Mouse (Mus musculus): Measurements from ENCODE around the gene Ezh1. TPM values are rescaled to one million over a fixed set of nuclear protein-coding genes. Genes with fewer than 3 reads are reported as not detected.

Gene Ezh1
- polyA plus RNA-seq, 1 experiment, result 4.5 TPM

GRCm38 (mm10) chr11:101173112-101173511, 53.2 kb downstream of the Ezh1 start:
- H3K27me3 ChIP-seq (ENCODE audit: control insufficient read depth, insufficient read depth, insufficient read length), result no peaks in the 10 kb centered on the region
- H3K79me2 ChIP-seq (ENCODE audit: control insufficient read depth, insufficient read depth), result peaks cover 29% of the 10 kb centered on the region
- H3K36me3 ChIP-seq (ENCODE audit: control insufficient read depth, insufficient read depth), result no peaks in the 10 kb centered on the region
- TF ChIP-seq USF1 (IDR thresholded peaks at IDR 0.05; ENCODE audit: low read depth), result no peak
- TF ChIP-seq MYOD1 (IDR thresholded peaks at IDR 0.05; ENCODE audit: control insufficient read depth, insufficient read length, low read depth), result no peak
- TF ChIP-seq CEBPB (IDR thresholded peaks at IDR 0.05; ENCODE audit: low read depth), result no peak
- TF ChIP-seq MYOG (IDR thresholded peaks at IDR 0.05; ENCODE audit: control insufficient read depth, extremely low read depth, insufficient read length), result no peak
- no peak for TF ChIP-seq MAX (IDR thresholded peaks at IDR 0.05)
- no peak for TF ChIP-seq FOSL1 (IDR thresholded peaks at IDR 0.05; ENCODE audit: insufficient read depth, low read length, poor library complexity, severe bottlenecking)
- no peak overlapping the region for H3K4me3 ChIP-seq (ENCODE audit: insufficient read depth, poor library complexity, severe bottlenecking)
- peaks cover 19% of the 10 kb centered on the region for H3K79me3 ChIP-seq (ENCODE audit: low read depth)
- no peak overlapping the region for H3ac ChIP-seq (ENCODE audit: control insufficient read depth, insufficient read length, low read depth)

- Histone ChIP-seq H3K4me3 (ENCODE audit: insufficient read depth, poor library complexity, severe bottlenecking) (peak overlapping the region; percentile 34), H3K79me2 (ENCODE audit: control insufficient read depth, insufficient read depth) (peaks cover 32% of the 10 kb centered on the region), H3K36me3 (ENCODE audit: control insufficient read depth, insufficient read depth) (peaks cover 2% of the 10 kb centered on the region), H3ac (ENCODE audit: control insufficient read depth, insufficient read length, low read depth) (peak overlapping the region; percentile 73), H3K79me3 (ENCODE audit: low read depth) (peaks cover 19% of the 10 kb centered on the region), H3K27me3 (ENCODE audit: control insufficient read depth, insufficient read depth, insufficient read length) (no peaks in the 10 kb centered on the region)
- TF ChIP-seq MYOD1 (IDR thresholded peaks at IDR 0.05; ENCODE audit: control insufficient read depth, insufficient read length, low read depth), result no peak
- no peak for TF ChIP-seq CEBPB (IDR thresholded peaks at IDR 0.05; ENCODE audit: low read depth)
- no peak for TF ChIP-seq MYOG (IDR thresholded peaks at IDR 0.05; ENCODE audit: control insufficient read depth, extremely low read depth, insufficient read length)
- no peak for TF ChIP-seq MAX (IDR thresholded peaks at IDR 0.05)
- TF ChIP-seq FOSL1 (IDR thresholded peaks at IDR 0.05; ENCODE audit: insufficient read depth, low read length, poor library complexity, severe bottlenecking), result no peak
- TF ChIP-seq USF1 (IDR thresholded peaks at IDR 0.05; ENCODE audit: low read depth), result no peak
- no peak for TF ChIP-seq CTCF (IDR thresholded peaks at IDR 0.05; ENCODE audit: control insufficient read depth, insufficient read depth, insufficient read length)
Observed at GRCm38 (mm10) chr11:101172434-101172815, 53.8 kb downstream of the Ezh1 start.

GRCm38 (mm10) chr11:101171721-101172433, 54.4 kb downstream of the Ezh1 start:
- H3ac ChIP-seq (ENCODE audit: control insufficient read depth, insufficient read length, low read depth), result peak overlapping the region; percentile 73
- H3K79me3 ChIP-seq (ENCODE audit: low read depth), result peaks cover 19% of the 10 kb centered on the region
- no peaks in the 10 kb centered on the region for H3K27me3 ChIP-seq (ENCODE audit: control insufficient read depth, insufficient read depth, insufficient read length)
- peak overlapping the region; percentile 34 for H3K4me3 ChIP-seq (ENCODE audit: insufficient read depth, poor library complexity, severe bottlenecking)
- TF ChIP-seq MAX (IDR thresholded peaks at IDR 0.05) (peak; percentile 30), FOSL1 (IDR thresholded peaks at IDR 0.05; ENCODE audit: insufficient read depth, low read length, poor library complexity, severe bottlenecking) (no peak), MYOG (IDR thresholded peaks at IDR 0.05; ENCODE audit: control insufficient read depth, extremely low read depth, insufficient read length) (no peak)
- H3K79me2 ChIP-seq (ENCODE audit: control insufficient read depth, insufficient read depth), result peaks cover 32% of the 10 kb centered on the region
- H3K36me3 ChIP-seq (ENCODE audit: control insufficient read depth, insufficient read depth), result peaks cover 8% of the 10 kb centered on the region

- TF ChIP-seq MAX (IDR thresholded peaks at IDR 0.05) (no peak), USF1 (IDR thresholded peaks at IDR 0.05; ENCODE audit: low read depth) (peak; percentile 49), CEBPB (IDR thresholded peaks at IDR 0.05; ENCODE audit: low read depth) (peak; percentile 90)
- H3K4me3 ChIP-seq (ENCODE audit: insufficient read depth, poor library complexity, severe bottlenecking), result peak within 1 kb of the TSS; percentile 64
- H3K27me3 ChIP-seq (ENCODE audit: control insufficient read depth, insufficient read depth, insufficient read length), result no peaks in the 10 kb centered on the region
- H3K36me3 ChIP-seq (ENCODE audit: control insufficient read depth, insufficient read depth), result peaks cover 15% of the 10 kb centered on the region
- H3ac ChIP-seq (ENCODE audit: control insufficient read depth, insufficient read length, low read depth), result peak within 1 kb of the TSS; percentile 94
- H3K79me3 ChIP-seq (ENCODE audit: low read depth), result peaks cover 19% of the 10 kb centered on the region
- peaks cover 32% of the 10 kb centered on the region for H3K79me2 ChIP-seq (ENCODE audit: control insufficient read depth, insufficient read depth)
Observed at GRCm38 (mm10) chr11:101170811-101171610, 55.3 kb downstream of the Ezh1 start, which contains the start of gene Plekhh3. Gene Plekhh3 (minus strand): TSS chr11:101171351.

- H3K4me3 ChIP-seq (ENCODE audit: insufficient read depth, poor library complexity, severe bottlenecking), result peak within 1 kb of the TSS; percentile 64
- H3K36me3 ChIP-seq (ENCODE audit: control insufficient read depth, insufficient read depth), result peaks cover 22% of the 10 kb centered on the region
- H3K27me3 ChIP-seq (ENCODE audit: control insufficient read depth, insufficient read depth, insufficient read length), result no peaks in the 10 kb centered on the region
- H3K79me2 ChIP-seq (ENCODE audit: control insufficient read depth, insufficient read depth), result peaks cover 32% of the 10 kb centered on the region
- peak within 1 kb of the TSS; percentile 94 for H3ac ChIP-seq (ENCODE audit: control insufficient read depth, insufficient read length, low read depth)
- peaks cover 19% of the 10 kb centered on the region for H3K79me3 ChIP-seq (ENCODE audit: low read depth)
- TF ChIP-seq MYOG (IDR thresholded peaks at IDR 0.05; ENCODE audit: control insufficient read depth, extremely low read depth, insufficient read length), result no peak
- TF ChIP-seq CEBPB (IDR thresholded peaks at IDR 0.05; ENCODE audit: low read depth), result no peak
- no peak for TF ChIP-seq USF1 (IDR thresholded peaks at IDR 0.05; ENCODE audit: low read depth)
- no peak for TF ChIP-seq FOSL1 (IDR thresholded peaks at IDR 0.05; ENCODE audit: insufficient read depth, low read length, poor library complexity, severe bottlenecking)
- no peak for TF ChIP-seq CTCF (IDR thresholded peaks at IDR 0.05; ENCODE audit: control insufficient read depth, insufficient read depth, insufficient read length)
- TF ChIP-seq MYOD1 (IDR thresholded peaks at IDR 0.05; ENCODE audit: control insufficient read depth, insufficient read length, low read depth), result no peak
- TF ChIP-seq MAX (IDR thresholded peaks at IDR 0.05), result no peak
Observed at GRCm38 (mm10) chr11:101170354-101170810, 55.9 kb downstream of the Ezh1 start, which contains the start of gene Cntnap1. Gene Cntnap1 (plus strand): TSS chr11:101170523.

All from C2C12 (cell line).